Mouse (Mus musculus): Measurements from ENCODE around the gene Sec11a.

GRCm38 (mm10) chr7:80893753-80894129 is 53.8 kb downstream of the Sec11a start:
- TF ChIP-seq CTCF (IDR thresholded peaks at IDR 0.05; ENCODE audit: insufficient read depth, low read length) (no peak), POLR2A (IDR thresholded peaks at IDR 0.05; ENCODE audit: borderline replicate concordance, extremely low read depth, low read depth, low read length) (no peak)

Data from lung, adult 2 months (tissue).